Mouse (Mus musculus): ENCODE measurements around the gene Caprin2.

GRCm38 (mm10) chr6:148818624-148819343 is 77.3 kb downstream of the Caprin2 start:
- TF ChIP-seq CTCF (conservative IDR thresholded peaks at IDR 0.05; ENCODE audit: low read length) (no peak), POU5F1 (IDR thresholded peaks at IDR 0.05; ENCODE audit: borderline replicate concordance, low read length) (no peak), NANOG (IDR thresholded peaks at IDR 0.05; ENCODE audit: borderline replicate concordance, low read length) (no peak)

Data from E14TG2a.4 (cell line).